Mouse (Mus musculus) hindbrain, embryonic 13.5 days (tissue): ENCODE results near the gene Ovch2. TPM values are rescaled to one million over a fixed set of nuclear protein-coding genes. Genes with fewer than 3 reads are reported as not detected.
"Not testable (repeated sequence)": the region's sequence is repeated elsewhere in the genome, so short reads cannot be mapped to it uniquely, and the experiment has no call there.

Source experiments
- ATAC-seq: fragments of 200-750 bp; cut with Nextera tagmentation; 2 replicates; pipeline ENCODE4 v1.8.0; 2017; ENCODE audit warnings: moderate TSS enrichment; ENCODE audit not compliant: low FRiP score
- H3K27ac ChIP-seq: fragments of 300-500 bp; sonication (generic); 2 replicates; pipeline ENCODE4 v1.5.1; 2015; ENCODE audit warnings: inconsistent platforms, mild to moderate bottlenecking, moderate library complexity
- H3K27me3 ChIP-seq: fragments of 300-500 bp; sonication (generic); 2 replicates; pipeline ENCODE4 v1.6.1; 2015; ENCODE audit warnings: mild to moderate bottlenecking, inconsistent platforms
- H3K36me3 ChIP-seq: fragments of 300-500 bp; sonication (generic); 2 replicates; pipeline ENCODE4 v1.6.1; 2015; ENCODE audit warnings: mild to moderate bottlenecking, inconsistent platforms
- H3K4me1 ChIP-seq: fragments of 300-500 bp; sonication (generic); replicated peaks from 2 replicates; pipeline ENCODE4 v1.6.1; 2015; ENCODE audit warnings: inconsistent platforms
- H3K4me2 ChIP-seq: fragments of 300-500 bp; sonication (generic); 2 replicates; pipeline ENCODE4 v1.6.1; 2015; ENCODE audit warnings: inconsistent platforms, mild to moderate bottlenecking, moderate library complexity
- H3K4me3 ChIP-seq: fragments of 300-500 bp; sonication (generic); 2 replicates; pipeline ENCODE4 v1.5.1; 2015; ENCODE audit warnings: mild to moderate bottlenecking, inconsistent platforms
- H3K9ac ChIP-seq: fragments of 300-500 bp; sonication (generic); 2 replicates; pipeline ENCODE4 v1.6.1; 2015; ENCODE audit warnings: mild to moderate bottlenecking, inconsistent platforms
- H3K9me3 ChIP-seq: fragments of 300-500 bp; sonication (generic); 2 replicates; pipeline ENCODE4 v1.6.1; 2016; ENCODE audit warnings: inconsistent platforms
- WGBS: fragments of 180-500 bp; shearing (Covaris S2); methylation state at CpG from one replicate; pipeline ENCODE4 v1.1.7; 2015; 5-methylcytosine and 5-hydroxymethylcytosine counted together
- polyA plus RNA-seq: library from polyadenylated mRNA; unstranded; fragments of >200 nt; fragmentation: Nextera tagmentation; extraction: Ambion mirVana; gene quantifications from 2 replicates; pipeline ENCODE4 v1.2.1, GENCODE M21; 2015

Ovch2 gene
- not detected in 2 replicates for polyA plus RNA-seq

DNA sequence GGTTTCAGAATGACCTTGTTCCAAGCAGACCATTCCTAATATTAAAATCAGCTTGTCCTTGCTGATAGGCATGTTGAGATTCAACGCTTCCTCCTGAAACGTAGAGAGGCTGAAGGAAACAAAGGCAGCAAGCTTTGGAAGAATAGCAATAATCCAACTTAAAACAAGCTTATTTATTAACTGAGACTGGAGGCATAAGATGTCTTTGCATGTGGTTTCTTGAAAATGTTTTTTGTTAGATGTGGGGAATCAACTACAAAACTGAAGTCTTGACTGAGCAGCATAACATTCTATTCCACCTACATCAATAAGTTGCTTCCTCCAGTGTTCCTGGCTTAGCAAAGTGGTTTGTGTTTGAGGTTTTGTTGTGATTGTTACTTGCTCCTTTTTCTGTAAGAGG is at the start of gene Ovch2:
TSS of gene Ovch2 (minus strand) at position 101 of the 400 bp plus-strand sequence.
- Histone ChIP-seq H3K36me3 (no peaks in the 10 kb centered on the region), H3K4me3 (no peak within 1 kb of the TSS), H3K27ac (no peak within 1 kb of the TSS), H3K27me3 (no peaks in the 10 kb centered on the region), H3K4me1 (no peaks in the 10 kb centered on the region), H3K4me2 (no peak within 1 kb of the TSS), H3K9ac (no peak within 1 kb of the TSS), H3K9me3 (no peaks in the 10 kb centered on the region)
- 90% methylated on average over 2 of the region's 2 CpGs for WGBS
- ATAC-seq = no peak

DNA sequence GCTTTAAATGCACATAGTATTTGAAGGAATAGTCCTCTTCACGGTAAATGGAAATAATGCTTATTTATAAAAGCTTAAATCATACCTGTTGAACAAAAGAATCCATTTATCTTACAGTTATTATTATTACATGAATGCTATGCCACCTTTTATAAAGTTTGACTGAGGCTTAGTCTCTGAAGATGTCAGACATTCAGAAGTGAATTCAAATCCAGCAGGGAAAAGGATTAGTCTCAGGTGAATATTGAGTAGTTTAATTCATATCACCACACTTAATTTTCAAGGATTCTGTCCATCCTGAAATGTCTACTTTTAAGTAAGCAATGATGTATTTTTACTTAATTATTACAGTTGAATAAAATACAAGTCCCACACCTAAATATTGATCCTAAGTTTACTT is 46.4 kb upstream of the Ovch2 start, which contains the start of gene Olfr470:
TSS of gene Olfr470 (minus strand) at position 101 of the 400 bp plus-strand sequence.
- not testable (repeated sequence) for H3K27ac ChIP-seq, H3K4me2 ChIP-seq, ATAC-seq, H3K4me1 ChIP-seq, H3K4me3 ChIP-seq, H3K36me3 ChIP-seq, H3K27me3 ChIP-seq, H3K9ac ChIP-seq, H3K9me3 ChIP-seq
- WGBS = 91% methylated on average over 1 of the region's 1 CpGs

DNA sequence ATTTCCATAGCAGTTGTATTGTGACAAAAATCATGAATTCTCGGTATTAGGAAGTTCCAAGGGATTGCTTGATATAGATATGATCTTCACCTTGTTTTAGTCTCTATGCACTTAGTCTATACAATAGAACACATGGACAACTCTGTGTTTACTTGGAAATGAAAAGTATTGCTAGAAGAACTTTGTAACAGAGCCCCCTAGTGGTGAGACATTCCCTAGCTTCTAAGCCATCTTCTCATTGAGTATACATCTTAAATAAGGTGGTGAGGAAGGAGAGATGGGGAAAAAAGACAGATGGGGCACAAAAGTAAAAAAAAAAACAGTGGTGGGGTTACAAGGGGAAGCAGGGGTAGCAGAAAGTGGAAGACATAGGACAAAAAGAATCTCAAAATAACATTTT is 40.7 kb upstream of the Ovch2 start:
- H3K4me1 ChIP-seq = no peaks in the 10 kb centered on the region
- no peak overlapping the region for H3K9ac ChIP-seq
- H3K27ac ChIP-seq = no peak overlapping the region
- H3K9me3 ChIP-seq = no peaks in the 10 kb centered on the region
- ATAC-seq = no peak
- no peak overlapping the region for H3K4me2 ChIP-seq
- H3K27me3 ChIP-seq = no peaks in the 10 kb centered on the region
- H3K36me3 ChIP-seq = no peaks in the 10 kb centered on the region
- WGBS = 86% methylated on average over 1 of the region's 1 CpGs
- no peak overlapping the region for H3K4me3 ChIP-seq

DNA sequence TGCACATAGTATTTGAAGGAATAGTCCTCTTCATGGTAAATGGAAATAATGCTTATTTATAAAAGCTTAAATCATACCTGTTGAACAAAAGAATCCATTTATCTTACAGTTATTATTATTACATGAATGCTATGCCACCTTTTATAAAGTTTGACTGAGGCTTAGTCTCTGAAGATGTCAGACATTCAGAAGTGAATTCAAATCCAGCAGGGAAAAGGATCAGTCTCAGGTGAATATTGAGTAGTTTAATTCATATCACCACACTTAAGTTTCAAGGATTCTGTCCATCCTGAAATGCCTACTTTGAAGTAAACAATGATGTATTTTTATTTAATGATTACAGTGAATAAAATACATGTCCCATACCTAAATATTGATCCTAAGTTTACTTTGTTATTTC is 24.4 kb upstream of the Ovch2 start, which contains the start of gene Olfr469:
TSS of gene Olfr469 (minus strand) at position 101 of the 400 bp plus-strand sequence.
- not testable (repeated sequence) for H3K27me3 ChIP-seq, H3K27ac ChIP-seq, H3K4me2 ChIP-seq, H3K9ac ChIP-seq, H3K9me3 ChIP-seq, H3K4me1 ChIP-seq, H3K36me3 ChIP-seq, ATAC-seq, H3K4me3 ChIP-seq

DNA sequence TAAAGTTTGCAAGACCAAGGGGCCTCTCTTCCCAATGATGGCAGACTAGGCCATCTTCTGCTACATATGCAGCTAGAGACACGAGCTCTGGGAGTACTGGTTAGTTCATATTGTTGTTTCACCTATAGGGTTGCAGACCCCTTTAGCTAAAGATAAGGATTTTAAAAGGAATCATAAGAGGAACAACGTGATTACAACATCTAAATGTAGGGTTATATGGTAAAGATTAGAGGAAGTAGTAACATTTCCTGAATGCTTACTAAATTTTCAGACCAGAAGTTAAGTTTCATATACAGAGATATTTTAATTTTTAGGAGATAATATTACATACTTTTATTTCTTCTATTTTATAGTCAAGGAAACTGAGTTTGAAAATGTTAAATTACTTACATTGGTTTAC is 22.9 kb upstream of the Ovch2 start:
- not testable (repeated sequence) for ATAC-seq, H3K9me3 ChIP-seq
- 66% methylated on average over 2 of the region's 2 CpGs for WGBS

DNA sequence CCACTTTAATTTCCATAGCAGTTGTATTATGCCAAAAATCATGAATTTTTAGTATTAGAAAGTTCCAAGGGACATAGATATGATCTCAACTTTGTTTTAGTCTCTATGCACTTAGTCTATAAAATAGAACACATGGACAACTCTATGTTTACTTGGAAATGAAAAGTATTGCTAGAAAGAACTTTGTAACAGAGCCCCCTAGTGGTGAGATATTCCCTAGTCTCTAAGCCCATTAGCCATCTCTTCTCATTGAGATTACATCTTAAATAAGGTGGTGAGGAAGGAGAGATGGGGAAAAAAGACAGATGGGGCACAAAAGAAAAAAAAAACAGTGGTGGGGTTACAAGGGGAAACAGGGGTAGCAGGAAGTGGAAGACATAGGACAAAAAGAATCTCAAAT is 18.4 kb upstream of the Ovch2 start:
- Histone ChIP-seq H3K4me1 (no peaks in the 10 kb centered on the region), H3K9ac (no peak overlapping the region), H3K36me3 (no peaks in the 10 kb centered on the region), H3K4me2 (no peak overlapping the region), H3K27me3 (no peaks in the 10 kb centered on the region), H3K9me3 (no peaks in the 10 kb centered on the region), H3K27ac (no peak overlapping the region), H3K4me3 (no peak overlapping the region)
- no peak for ATAC-seq

More for the DNA sequence above, 22.9 kb upstream of the Ovch2 start:
- not testable (repeated sequence) for H3K36me3 ChIP-seq, H3K4me3 ChIP-seq, H3K4me2 ChIP-seq, H3K9ac ChIP-seq, H3K4me1 ChIP-seq, H3K27ac ChIP-seq, H3K27me3 ChIP-seq

DNA sequence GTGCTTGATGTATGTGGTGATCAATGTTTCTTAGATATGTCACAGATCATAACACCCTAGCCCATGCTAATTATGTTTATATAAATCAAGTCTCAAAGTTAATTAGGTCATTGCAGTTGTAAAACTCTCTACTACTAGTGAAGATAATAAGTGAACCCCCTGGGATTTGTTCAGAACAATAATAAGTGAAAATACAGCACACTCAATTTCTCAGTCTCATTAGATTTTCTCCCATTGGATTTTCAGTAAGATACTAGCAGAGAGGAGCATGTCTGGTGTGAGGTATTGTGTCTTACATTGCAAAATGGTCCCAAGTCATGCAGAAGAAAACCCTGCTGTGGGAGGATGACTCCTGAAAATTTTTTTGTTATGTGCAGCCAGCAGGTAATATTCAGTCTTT is 11.0 kb upstream of the Ovch2 start, which contains the start of gene Olfr467:
TSS of gene Olfr467 (plus strand) at position 301 of the 400 bp plus-strand sequence.
- Histone ChIP-seq H3K9ac (no peak within 1 kb of the TSS), H3K4me1 (no peaks in the 10 kb centered on the region), H3K27ac (no peak within 1 kb of the TSS), H3K36me3 (no peaks in the 10 kb centered on the region), H3K9me3 (peaks cover 3% of the 10 kb centered on the region; the same call in 1 of the 2 replicates), H3K4me3 (no peak within 1 kb of the TSS), H3K27me3 (no peaks in the 10 kb centered on the region), H3K4me2 (no peak within 1 kb of the TSS)
- no peak for ATAC-seq

DNA sequence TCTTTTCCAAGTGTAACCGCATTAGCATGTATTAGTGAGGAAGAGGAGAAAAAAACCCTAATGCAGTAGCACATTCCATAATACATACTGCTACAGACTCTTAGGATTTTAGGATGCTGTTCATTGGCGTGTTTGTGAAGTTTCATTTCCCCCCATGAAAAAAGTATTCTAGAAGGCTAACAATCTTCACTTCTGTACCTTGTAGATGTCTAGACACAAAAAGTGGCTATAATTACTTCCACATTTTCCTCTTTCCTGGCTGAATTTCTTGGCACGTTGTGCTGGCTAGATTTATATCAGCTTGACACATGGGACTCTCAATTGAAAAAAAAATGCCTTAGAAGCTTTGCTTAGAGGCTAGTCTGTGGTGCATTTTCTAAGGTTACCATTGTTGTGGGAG is 1.1 kb upstream of the Ovch2 start:
- 81% methylated on average over 3 of the region's 3 CpGs for WGBS
- Histone ChIP-seq H3K9me3 (no peaks in the 10 kb centered on the region), H3K36me3 (no peaks in the 10 kb centered on the region), H3K4me3 (no peak overlapping the region), H3K4me1 (no peaks in the 10 kb centered on the region), H3K4me2 (no peak overlapping the region), H3K27me3 (no peaks in the 10 kb centered on the region), H3K9ac (no peak overlapping the region), H3K27ac (no peak overlapping the region)
- ATAC-seq = no peak

DNA sequence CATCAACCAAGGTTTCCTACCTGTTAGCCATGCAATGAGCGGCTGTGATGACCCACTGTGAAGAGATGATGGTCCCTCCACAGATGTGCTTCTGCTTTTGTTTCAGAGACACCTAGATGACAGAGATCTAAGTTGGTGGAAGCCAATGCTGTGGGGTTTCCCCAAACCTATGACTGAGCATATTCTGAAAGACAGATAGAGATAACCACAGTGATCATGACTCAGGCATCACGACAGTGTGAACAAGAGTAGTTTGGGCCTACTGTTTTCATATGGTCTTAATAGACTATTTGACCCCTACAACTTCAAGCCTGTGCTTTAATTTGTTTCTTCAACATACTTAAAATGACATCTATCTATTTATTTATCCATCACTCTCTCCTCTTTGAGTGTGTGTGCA is 4.5 kb downstream of the Ovch2 start:
- 88% methylated on average over 2 of the region's 2 CpGs for WGBS

DNA sequence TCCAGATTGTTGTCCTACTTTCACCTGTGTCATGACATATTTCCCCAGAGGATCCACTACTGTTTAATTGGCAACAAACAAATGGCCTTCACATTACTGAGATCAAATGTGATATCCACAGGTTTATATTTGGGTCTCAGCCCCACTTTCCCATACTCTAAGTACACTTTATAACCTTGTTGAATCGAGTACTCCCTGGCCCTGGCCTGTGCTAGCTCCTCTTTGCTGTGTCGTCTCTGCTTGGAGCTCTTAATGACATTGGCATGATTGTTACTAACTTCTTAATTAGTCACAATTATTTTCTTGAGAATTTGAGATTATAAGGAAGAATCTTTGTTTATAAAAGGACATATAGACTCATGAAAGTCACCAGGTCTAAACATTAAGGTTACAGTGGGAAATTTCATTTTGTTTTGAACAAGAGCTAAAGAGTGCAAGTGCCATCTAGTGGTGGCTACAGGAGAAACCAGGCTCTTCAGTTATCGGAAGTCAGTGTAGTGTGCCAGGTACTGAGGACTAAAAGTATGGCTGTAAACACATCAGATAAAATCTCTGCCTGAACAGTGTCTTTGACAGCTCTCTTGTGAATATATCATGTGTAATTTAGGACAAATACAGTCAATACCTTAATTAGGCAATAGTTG is 12.9 kb downstream of the Ovch2 start:
- no peaks in the 10 kb centered on the region for H3K9me3 ChIP-seq
- no peaks in the 10 kb centered on the region for H3K4me1 ChIP-seq
- no peak overlapping the region for H3K4me2 ChIP-seq
- ATAC-seq = peak; percentile 61; the same call in 1 of the 2 replicates
- no peaks in the 10 kb centered on the region for H3K27me3 ChIP-seq
- H3K9ac ChIP-seq = no peak overlapping the region
- no peak overlapping the region for H3K27ac ChIP-seq
- H3K36me3 ChIP-seq = no peaks in the 10 kb centered on the region
- no peak overlapping the region for H3K4me3 ChIP-seq
- 66% methylated on average over 3 of the region's 3 CpGs for WGBS

More for the DNA sequence above, 4.5 kb downstream of the Ovch2 start:
- Histone ChIP-seq H3K27ac (no peak overlapping the region), H3K27me3 (no peaks in the 10 kb centered on the region), H3K9me3 (no peaks in the 10 kb centered on the region), H3K4me2 (no peak overlapping the region), H3K9ac (no peak overlapping the region), H3K36me3 (no peaks in the 10 kb centered on the region), H3K4me3 (no peak overlapping the region), H3K4me1 (no peaks in the 10 kb centered on the region)
- ATAC-seq = no peak

DNA sequence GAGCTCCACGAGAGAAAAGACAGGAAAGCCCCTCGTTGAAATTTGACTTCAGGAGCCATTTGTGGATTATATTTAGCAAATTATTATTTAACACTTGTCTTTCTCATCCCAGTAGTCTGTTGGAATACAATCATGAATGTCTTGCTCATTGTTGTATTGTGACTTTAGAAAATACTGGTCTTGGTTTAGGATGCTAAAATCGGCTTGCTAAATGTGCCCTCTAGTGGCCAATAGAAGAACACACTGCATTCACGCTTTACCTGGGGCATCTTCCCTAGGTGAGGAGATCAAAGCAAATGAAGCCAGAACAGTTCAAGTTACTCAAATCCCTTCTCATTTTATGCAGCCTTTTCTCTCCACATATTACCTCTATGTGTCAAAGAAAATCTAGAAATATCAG is 21.4 kb downstream of the Ovch2 start:
- H3K4me3 ChIP-seq = no peak overlapping the region
- no peaks in the 10 kb centered on the region for H3K36me3 ChIP-seq
- H3K27me3 ChIP-seq = no peaks in the 10 kb centered on the region
- no peaks in the 10 kb centered on the region for H3K4me1 ChIP-seq
- WGBS = 43% methylated on average over 4 of the region's 4 CpGs
- no peaks in the 10 kb centered on the region for H3K9me3 ChIP-seq
- ATAC-seq = no peak
- no peak overlapping the region for H3K27ac ChIP-seq
- no peak overlapping the region for H3K9ac ChIP-seq
- no peak overlapping the region for H3K4me2 ChIP-seq

DNA sequence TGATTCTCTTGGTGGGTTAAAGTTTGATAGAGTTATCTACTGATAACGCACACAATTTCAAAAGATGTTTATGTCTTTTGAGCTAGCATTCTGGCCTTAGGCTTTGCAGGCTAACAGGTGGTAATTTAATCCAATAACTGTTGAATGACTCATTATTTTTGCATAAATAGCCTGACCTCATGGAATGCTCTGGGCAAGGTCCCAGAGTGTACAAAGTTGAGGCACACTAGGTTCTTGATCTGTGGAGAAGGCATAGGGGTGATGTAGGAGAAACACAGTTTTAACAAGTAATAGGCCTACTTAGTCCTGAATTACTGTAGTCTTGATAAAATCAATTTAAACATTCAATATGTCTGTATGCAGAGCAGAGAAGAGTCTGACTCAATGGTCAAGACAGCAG is 22.8 kb downstream of the Ovch2 start:
- ATAC-seq = no peak
- no peaks in the 10 kb centered on the region for H3K36me3 ChIP-seq
- H3K9ac ChIP-seq = no peak overlapping the region
- 96% methylated on average over 1 of the region's 1 CpGs for WGBS
- no peaks in the 10 kb centered on the region for H3K27me3 ChIP-seq
- H3K9me3 ChIP-seq = no peaks in the 10 kb centered on the region
- no peaks in the 10 kb centered on the region for H3K4me1 ChIP-seq
- H3K4me2 ChIP-seq = no peak overlapping the region
- no peak overlapping the region for H3K4me3 ChIP-seq
- H3K27ac ChIP-seq = no peak overlapping the region

DNA sequence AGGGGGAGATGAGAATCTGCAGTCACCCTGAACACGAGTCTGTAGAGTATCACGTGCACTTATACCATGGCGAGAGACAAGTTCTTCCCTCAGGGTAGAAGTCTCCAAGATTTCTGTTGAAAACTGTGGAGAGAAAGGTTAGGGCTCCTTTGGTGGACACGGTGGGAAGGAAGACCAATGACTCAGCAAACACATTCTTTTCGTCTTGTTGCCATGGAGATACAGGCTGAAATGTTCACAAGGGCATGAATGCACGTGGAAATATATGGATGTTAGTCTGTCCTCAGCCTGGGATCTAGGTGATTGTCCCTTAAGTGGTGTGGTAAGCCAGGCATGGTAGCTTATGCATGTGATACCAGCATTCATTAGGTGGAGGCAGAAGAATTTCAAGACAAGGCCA is 30.2 kb downstream of the Ovch2 start:
- Histone ChIP-seq H3K4me3 (no peak overlapping the region), H3K27ac (no peak overlapping the region), H3K9me3 (no peaks in the 10 kb centered on the region), H3K27me3 (no peaks in the 10 kb centered on the region), H3K9ac (no peak overlapping the region), H3K4me2 (no peak overlapping the region), H3K4me1 (no peaks in the 10 kb centered on the region), H3K36me3 (no peaks in the 10 kb centered on the region)
- WGBS = 51% methylated on average over 6 of the region's 6 CpGs
- ATAC-seq = no peak
